Comparison of ENCODE assay signal across 16 mouse cellular contexts in the genomic region with DNA sequence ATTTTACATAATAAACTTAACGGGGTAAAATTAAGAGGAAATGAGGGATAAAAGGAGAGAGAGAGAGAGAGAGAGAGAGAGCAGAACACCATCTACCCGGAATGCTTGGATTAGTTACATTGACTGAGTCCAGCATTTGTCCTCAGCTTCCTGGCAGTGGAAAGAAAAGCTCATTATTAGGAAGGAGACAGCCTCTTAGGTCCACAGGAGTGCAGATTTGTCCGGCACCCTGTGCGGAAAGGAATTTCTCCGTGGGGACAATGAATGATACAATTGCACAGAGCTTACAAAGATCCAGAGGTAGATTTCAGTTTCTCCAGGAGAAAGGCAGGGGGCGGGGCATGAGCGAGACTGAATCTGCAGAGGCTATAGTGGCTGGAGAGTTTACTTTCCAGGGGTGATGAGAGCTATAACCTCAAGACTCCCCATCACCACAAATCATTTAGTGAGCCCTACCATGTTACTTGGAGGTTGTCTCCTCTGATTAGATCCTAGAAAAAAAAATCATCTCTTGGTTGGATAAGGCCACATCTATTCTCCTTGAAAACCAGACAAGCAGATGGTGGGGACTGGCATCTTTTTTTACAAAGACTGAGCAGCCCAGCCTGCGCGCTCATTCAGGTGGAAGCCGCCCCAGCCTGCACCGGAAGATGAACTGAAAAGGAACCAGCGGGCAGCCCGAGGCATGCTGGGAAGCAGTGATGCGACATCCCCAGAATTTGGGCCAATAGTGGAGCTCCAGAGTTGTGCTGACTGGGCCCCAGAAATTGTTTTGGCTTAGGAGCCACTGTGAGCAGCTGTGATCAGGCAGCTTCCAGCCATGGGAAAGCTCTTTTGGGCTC. TPM values are rescaled to one million over a fixed set of nuclear protein-coding genes. Genes with fewer than 3 reads are reported as not detected.
DNase-seq lines count a peak whose midpoint lies in the region; ATAC-seq and TF ChIP-seq lines count a peak whose summit lies in the region.
"Had no signal": no experiment of that assay in that cellular context is flagged by ENCODE, and none has a peak within 500 bp of the region (broad histone marks: within the 10 kb centered on the region; RNA-seq: fewer than 3 reads in every experiment).

No protein-coding gene starts in this region.

- no peak overlapping the region for H3K9ac ChIP-seq in hindbrain, embryonic 15.5 days
- H3K9ac ChIP-seq in lung, postnatal 0 days (replicated peaks; ENCODE audit: low read depth) = no peak overlapping the region
- H3K9ac ChIP-seq: kidney, embryonic 15.5 days; limb, embryonic 13.5 days had no signal

- DNase-seq in heart, adult 11 months = peak; percentile 59
- DNase-seq in heart, embryonic 10.5 days (ENCODE audit: low spot score) = no peak
- DNase-seq in R1 (ENCODE audit: low read depth, low spot score) = peak; percentile 85
- DNase-seq in cerebellum, postnatal 14 days = peak; percentile 91 to 92
- DNase-seq in lung, postnatal 0 days (ENCODE audit: low spot score) = no peak
- DNase-seq in adrenal gland, adult 8-10 months = no peak
- DNase-seq in kidney, postnatal 36 days = no peak
- DNase-seq: heart, postnatal 14 days; layer of hippocampus, postnatal 36 days; lung, adult 18-20 months; thymus, adult 2 months had no signal

- H3K27me3 ChIP-seq in heart, embryonic 10.5 days (ENCODE audit: insufficient read depth, poor library complexity, severe bottlenecking) = no peaks in the 10 kb centered on the region
- H3K27me3 ChIP-seq in hindbrain, embryonic 15.5 days = no peaks in the 10 kb centered on the region
- H3K27me3 ChIP-seq in lung, postnatal 0 days (replicated peaks; ENCODE audit: insufficient read depth, low read length) = no peaks in the 10 kb centered on the region
- H3K27me3 ChIP-seq: kidney, embryonic 15.5 days had no signal

- no peaks in the 10 kb centered on the region for H3K36me3 ChIP-seq in heart, embryonic 10.5 days
- H3K36me3 ChIP-seq in hindbrain, embryonic 15.5 days = 0 out of 2 replicates have a peak, but pooled peaks cover 5% of the 10 kb centered on the region
- H3K36me3 ChIP-seq in lung, postnatal 0 days (ENCODE audit: insufficient read depth, low read length) = no peaks in the 10 kb centered on the region
- H3K36me3 ChIP-seq: kidney, embryonic 15.5 days; limb, embryonic 13.5 days had no signal

- H3K4me3 ChIP-seq in heart, embryonic 10.5 days = no peak overlapping the region
- H3K4me3 ChIP-seq in hindbrain, embryonic 15.5 days = no peak overlapping the region
- no peak overlapping the region for H3K4me3 ChIP-seq in lung, postnatal 0 days (ENCODE audit: low read depth, low read length)
- H3K4me3 ChIP-seq: kidney, embryonic 15.5 days; limb, embryonic 13.5 days had no signal

- no peaks in the 10 kb centered on the region for H3K9me3 ChIP-seq in heart, embryonic 10.5 days
- no peaks in the 10 kb centered on the region for H3K9me3 ChIP-seq in hindbrain, embryonic 15.5 days
- no peaks in the 10 kb centered on the region for H3K9me3 ChIP-seq in lung, postnatal 0 days (ENCODE audit: low read length)
- H3K9me3 ChIP-seq: limb, embryonic 13.5 days had no signal

- no peak for TF ChIP-seq EP300 in lung, postnatal 0 days (IDR thresholded peaks at IDR 0.05)

- H3K4me2 ChIP-seq in hindbrain, embryonic 15.5 days = no peak overlapping the region
- no peak overlapping the region for H3K4me2 ChIP-seq in lung, postnatal 0 days (replicated peaks; ENCODE audit: low read depth, low read length)
- H3K4me2 ChIP-seq: kidney, embryonic 15.5 days; limb, embryonic 13.5 days had no signal

- H3K4me1 ChIP-seq in heart, embryonic 10.5 days = no peaks in the 10 kb centered on the region
- H3K4me1 ChIP-seq in hindbrain, embryonic 15.5 days (replicated peaks) = peaks cover 22% of the 10 kb centered on the region
- H3K4me1 ChIP-seq in lung, postnatal 0 days (ENCODE audit: insufficient read depth, low read depth, low read length) = no peaks in the 10 kb centered on the region
- H3K4me1 ChIP-seq: kidney, embryonic 15.5 days; limb, embryonic 13.5 days had no signal

- no peak for ATAC-seq in hindbrain, embryonic 15.5 days (ENCODE audit: low FRiP score, low read depth)
- no peak for ATAC-seq in lung, postnatal 0 days

- WGBS in heart, embryonic 10.5 days = 76% methylated on average over 14 of the region's 14 CpGs
- WGBS in hindbrain, embryonic 15.5 days = 50% methylated on average over 14 of the region's 14 CpGs
- WGBS in lung, postnatal 0 days = 74% methylated on average over 14 of the region's 14 CpGs

- TF ChIP-seq CTCF in lung, postnatal 0 days (IDR thresholded peaks at IDR 0.05) = no peak

- no peak overlapping the region for H3K27ac ChIP-seq in heart, embryonic 10.5 days
- 0 out of 2 replicates have a peak overlapping the region, but pooled peaks have one; percentile 3 for H3K27ac ChIP-seq in hindbrain, embryonic 15.5 days (replicated peaks)
- H3K27ac ChIP-seq in lung, postnatal 0 days (ENCODE audit: low read length) = no peak overlapping the region
- H3K27ac ChIP-seq: kidney, embryonic 15.5 days; limb, embryonic 13.5 days had no signal

RNA-seq across cellular contexts. Expression of gene Ntrk2, which starts 20.2 kb away (rescaled TPM):
- 1.4 and 5.6 TPM in 2 replicates for polyA plus RNA-seq in heart, embryonic 10.5 days (2016; fragmentation: Nextera tagmentation; extraction: Ambion mirVana)
- polyA plus RNA-seq in hindbrain, embryonic 15.5 days (2015; fragmentation: Nextera tagmentation; extraction: Ambion mirVana) = 115 and 127 TPM in 2 replicates
- polyA plus RNA-seq in lung, postnatal 0 days (2015; fragmentation: Nextera tagmentation; extraction: Ambion mirVana) = 2.9 and 3.3 TPM in 2 replicates
- total RNA-seq in adrenal gland, adult 8-10 months (2022) = 10 to 100 TPM; 11.9 to 31.5 (median 21.0) TPM
- total RNA-seq: granulocyte monocyte progenitor cell, adult 5-6 weeks; megakaryocyte-erythroid progenitor cell, adult 5-6 weeks had no signal

Comparison
In these comparisons a context has a peak if more than half of its experiments do, and no peak if none do; other contexts are left out.
1. DNase-seq: peak in heart, adult 11 months (single experiment), R1 (single experiment) and cerebellum, postnatal 14 days (2 of 2); none in heart, embryonic 10.5 days (single experiment), lung, postnatal 0 days (single experiment), adrenal gland, adult 8-10 months (single experiment) and kidney, postnatal 36 days (0 of 2).
2. RNA of gene Ntrk2, which starts 20.2 kb away (polyA plus RNA-seq): 115 to 127 TPM in hindbrain, embryonic 15.5 days; 1.4 to 5.6 TPM in heart, embryonic 10.5 days and 2.9 to 3.3 TPM in lung, postnatal 0 days; every median in the first group is over 10 times any median in the second.